Mouse (Mus musculus): ENCODE results near the gene Ccdc155. TPM values are rescaled to one million over a fixed set of nuclear protein-coding genes. Genes with fewer than 3 reads are reported as not detected.

Gene Ccdc155
- polyA plus RNA-seq, 1 experiment from 2014 or later = 0.90 TPM

DNA sequence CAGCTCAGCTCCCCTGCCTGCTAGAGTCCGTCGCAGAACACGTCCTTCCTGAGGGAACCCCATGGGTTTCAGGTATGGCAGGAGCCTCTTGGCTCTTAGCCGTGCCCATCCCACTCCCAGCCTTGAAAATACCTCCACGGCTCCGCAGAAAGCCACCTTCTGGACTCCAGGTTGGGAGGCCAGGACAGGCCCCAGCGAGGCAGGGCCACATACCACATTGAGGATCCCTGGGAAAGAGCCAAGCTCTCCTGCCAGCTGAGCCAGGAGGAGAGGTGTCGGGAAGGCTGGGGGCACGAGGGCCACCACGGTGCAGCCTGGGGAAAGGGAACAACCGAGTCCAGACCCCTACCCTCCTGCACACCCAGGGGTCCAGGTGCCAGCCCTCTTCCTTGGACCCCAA, 57.4 kb downstream of the Ccdc155 start:
- H3K9me3 ChIP-seq (ENCODE audit: control insufficient read depth, low read length) = no peaks in the 10 kb centered on the region
- H3K4me2 ChIP-seq (ENCODE audit: low read depth, low read length, severe bottlenecking) = no peak overlapping the region
- DNase-seq (ENCODE audit: low spot score) = no peak
- no peaks in the 10 kb centered on the region; the same call in 1 of the 2 replicates for H3K4me1 ChIP-seq (replicated peaks; ENCODE audit: control insufficient read depth, insufficient read depth, low read length)
- H3K27ac ChIP-seq (ENCODE audit: low read depth, low read length) = no peak overlapping the region
- no peaks in the 10 kb centered on the region for H3K27me3 ChIP-seq (ENCODE audit: control insufficient read depth, insufficient read depth, low read length)
- 96% methylated on average over 11 of the region's 11 CpGs for WGBS
- no peak overlapping the region for H3K4me3 ChIP-seq (ENCODE audit: low read depth, low read length)
- H3K9ac ChIP-seq (ENCODE audit: low read length) = no peak overlapping the region
- H3K36me3 ChIP-seq (ENCODE audit: control insufficient read depth, insufficient read depth, low read length) = no peaks in the 10 kb centered on the region; the same call in 1 of the 2 replicates
- no peak for ATAC-seq (replicated peaks; ENCODE audit: low FRiP score)

GRCm38 (mm10) chr7:45145460-45145859, 59.2 kb downstream of the Ccdc155 start:
- no peaks in the 10 kb centered on the region; the same call in 1 of the 2 replicates for H3K36me3 ChIP-seq (ENCODE audit: control insufficient read depth, insufficient read depth, low read length)
- H3K4me2 ChIP-seq (ENCODE audit: low read depth, low read length, severe bottlenecking) = no peak overlapping the region
- no peak overlapping the region for H3K27ac ChIP-seq (ENCODE audit: low read depth, low read length)
- H3K4me3 ChIP-seq (ENCODE audit: low read depth, low read length) = no peak overlapping the region
- 95% methylated on average over 8 of the region's 8 CpGs for WGBS
- DNase-seq (ENCODE audit: low spot score) = no peak
- no peaks in the 10 kb centered on the region for H3K4me1 ChIP-seq (replicated peaks; ENCODE audit: control insufficient read depth, insufficient read depth, low read length)
- H3K27me3 ChIP-seq (ENCODE audit: control insufficient read depth, insufficient read depth, low read length) = no peaks in the 10 kb centered on the region
- no peak overlapping the region for H3K9ac ChIP-seq (ENCODE audit: low read length)
- no peaks in the 10 kb centered on the region for H3K9me3 ChIP-seq (ENCODE audit: control insufficient read depth, low read length)
- ATAC-seq (replicated peaks; ENCODE audit: low FRiP score) = no peak

DNA sequence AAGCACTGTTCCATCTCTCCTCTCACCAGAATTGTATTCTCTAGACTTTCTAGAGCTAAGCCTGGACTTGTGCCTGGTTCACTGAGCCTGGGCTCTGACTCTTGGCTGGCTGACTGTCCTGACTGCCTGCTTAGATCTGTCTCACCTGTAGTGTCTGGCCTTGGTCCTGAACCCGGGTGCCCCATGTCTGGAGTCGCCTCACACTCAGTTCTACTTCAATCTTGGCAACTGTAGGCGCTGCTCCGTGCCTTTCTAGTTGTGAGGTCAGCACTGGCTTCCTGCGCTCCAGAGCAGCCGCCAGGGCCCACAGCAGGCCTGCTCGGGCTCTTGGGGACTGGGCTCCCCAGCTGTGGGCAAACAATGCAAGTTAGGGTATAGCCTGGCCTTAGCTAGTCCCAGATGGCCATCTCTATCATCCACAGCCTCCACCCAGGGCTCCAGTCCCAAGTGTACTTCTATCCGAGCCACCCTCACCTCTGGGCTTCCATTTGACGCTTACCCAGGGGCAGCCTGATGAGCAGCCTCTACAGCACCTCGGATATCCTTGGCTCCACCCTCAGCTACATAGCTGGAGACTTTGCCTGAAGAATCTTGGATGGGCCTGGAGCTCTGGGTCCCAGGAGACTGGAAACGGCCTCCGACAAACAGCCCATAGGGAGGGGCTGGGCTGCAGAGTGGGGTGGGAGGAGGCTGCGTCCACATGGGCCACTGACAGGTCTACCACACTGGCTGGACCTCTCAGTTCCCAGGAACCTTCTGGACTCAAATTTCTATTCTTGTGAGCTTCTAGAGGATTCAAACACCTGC, 60.1 kb downstream of the Ccdc155 start:
- Histone ChIP-seq H3K36me3 (ENCODE audit: control insufficient read depth, insufficient read depth, low read length) (no peaks in the 10 kb centered on the region; the same call in 1 of the 2 replicates), H3K4me2 (ENCODE audit: low read depth, low read length, severe bottlenecking) (no peak overlapping the region), H3K4me1 (replicated peaks; ENCODE audit: control insufficient read depth, insufficient read depth, low read length) (no peaks in the 10 kb centered on the region), H3K9ac (ENCODE audit: low read length) (no peak overlapping the region), H3K27ac (ENCODE audit: low read depth, low read length) (no peak overlapping the region), H3K27me3 (ENCODE audit: control insufficient read depth, insufficient read depth, low read length) (no peaks in the 10 kb centered on the region), H3K4me3 (ENCODE audit: low read depth, low read length) (no peak overlapping the region), H3K9me3 (ENCODE audit: control insufficient read depth, low read length) (no peaks in the 10 kb centered on the region)
- ATAC-seq (replicated peaks; ENCODE audit: low FRiP score) (no peak), DNase-seq (ENCODE audit: low spot score) (no peak)
- WGBS = 87% methylated on average over 13 of the region's 13 CpGs

GRCm38 (mm10) chr7:45141914-45142313, 62.8 kb downstream of the Ccdc155 start:
- Histone ChIP-seq H3K9ac (ENCODE audit: low read length) (no peak overlapping the region; the same call in 1 of the 2 replicates), H3K36me3 (ENCODE audit: control insufficient read depth, insufficient read depth, low read length) (no peaks in the 10 kb centered on the region; the same call in 1 of the 2 replicates), H3K27me3 (ENCODE audit: control insufficient read depth, insufficient read depth, low read length) (0 out of 2 replicates have a peak, but pooled peaks cover 2% of the 10 kb centered on the region), H3K27ac (ENCODE audit: low read depth, low read length) (no peak overlapping the region), H3K9me3 (ENCODE audit: control insufficient read depth, low read length) (no peaks in the 10 kb centered on the region), H3K4me1 (replicated peaks; ENCODE audit: control insufficient read depth, insufficient read depth, low read length) (no peaks in the 10 kb centered on the region), H3K4me3 (ENCODE audit: low read depth, low read length) (no peak overlapping the region), H3K4me2 (ENCODE audit: low read depth, low read length, severe bottlenecking) (no peak overlapping the region)
- ATAC-seq (replicated peaks; ENCODE audit: low FRiP score) = no peak
- no peak for DNase-seq (ENCODE audit: low spot score)
- WGBS = 89% methylated on average over 5 of the region's 5 CpGs

DNA sequence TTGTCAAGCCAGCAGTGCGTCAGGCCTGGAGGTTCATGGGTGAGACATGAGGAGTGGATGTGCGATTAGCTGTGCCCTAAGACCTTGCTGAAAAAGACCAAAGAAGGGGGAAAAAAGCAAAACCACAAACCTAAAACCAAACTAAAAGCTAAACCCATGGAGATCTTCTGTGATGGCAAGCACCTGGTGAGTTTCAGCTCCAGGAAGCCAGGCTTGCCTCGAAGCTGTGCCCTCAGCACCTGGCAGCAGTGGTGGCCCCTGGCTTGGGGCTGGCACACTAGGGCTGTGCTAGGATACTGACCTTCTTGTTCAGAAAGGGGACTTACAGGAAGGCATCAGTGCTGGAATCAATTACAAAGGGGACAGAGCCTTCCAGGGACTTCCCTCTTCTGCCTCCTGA, 63.4 kb downstream of the Ccdc155 start:
- H3K4me2 ChIP-seq (ENCODE audit: low read depth, low read length, severe bottlenecking) = no peak overlapping the region
- H3K9ac ChIP-seq (ENCODE audit: low read length) = no peak overlapping the region
- no peak for DNase-seq (ENCODE audit: low spot score)
- no peak for ATAC-seq (replicated peaks; ENCODE audit: low FRiP score)
- H3K9me3 ChIP-seq (ENCODE audit: control insufficient read depth, low read length) = no peaks in the 10 kb centered on the region
- 94% methylated on average over 3 of the region's 3 CpGs for WGBS
- H3K4me1 ChIP-seq (replicated peaks; ENCODE audit: control insufficient read depth, insufficient read depth, low read length) = peaks cover under 1% of the 10 kb centered on the region; the same call in 1 of the 2 replicates
- H3K27ac ChIP-seq (ENCODE audit: low read depth, low read length) = no peak overlapping the region
- 0 out of 2 replicates have a peak, but pooled peaks cover 2% of the 10 kb centered on the region for H3K27me3 ChIP-seq (ENCODE audit: control insufficient read depth, insufficient read depth, low read length)
- H3K36me3 ChIP-seq (ENCODE audit: control insufficient read depth, insufficient read depth, low read length) = no peaks in the 10 kb centered on the region; the same call in 1 of the 2 replicates
- no peak overlapping the region for H3K4me3 ChIP-seq (ENCODE audit: low read depth, low read length)

- Histone ChIP-seq H3K27ac (ENCODE audit: low read depth, low read length) (no peak overlapping the region), H3K4me3 (ENCODE audit: low read depth, low read length) (no peak overlapping the region), H3K27me3 (ENCODE audit: control insufficient read depth, insufficient read depth, low read length) (peaks cover 2% of the 10 kb centered on the region; the same call in 1 of the 2 replicates), H3K36me3 (ENCODE audit: control insufficient read depth, insufficient read depth, low read length) (no peaks in the 10 kb centered on the region), H3K4me1 (replicated peaks; ENCODE audit: control insufficient read depth, insufficient read depth, low read length) (peaks cover 4% of the 10 kb centered on the region; the same call in 1 of the 2 replicates), H3K9ac (ENCODE audit: low read length) (no peak overlapping the region), H3K4me2 (ENCODE audit: low read depth, low read length, severe bottlenecking) (no peak overlapping the region), H3K9me3 (ENCODE audit: control insufficient read depth, low read length) (no peaks in the 10 kb centered on the region)
- ATAC-seq (replicated peaks; ENCODE audit: low FRiP score) = no peak
- no peak for DNase-seq (ENCODE audit: low spot score)
- WGBS = 81% methylated on average over 8 of the region's 8 CpGs
Measured at GRCm38 (mm10) chr7:45139904-45140723, 64.6 kb downstream of the Ccdc155 start.

- DNase-seq (ENCODE audit: low spot score) = no peak
- H3K4me2 ChIP-seq (ENCODE audit: low read depth, low read length, severe bottlenecking) = no peak overlapping the region
- no peak overlapping the region for H3K9ac ChIP-seq (ENCODE audit: low read length)
- 79% methylated on average over 1 of the region's 1 CpGs for WGBS
- no peaks in the 10 kb centered on the region for H3K36me3 ChIP-seq (ENCODE audit: control insufficient read depth, insufficient read depth, low read length)
- no peaks in the 10 kb centered on the region for H3K9me3 ChIP-seq (ENCODE audit: control insufficient read depth, low read length)
- no peak overlapping the region for H3K27ac ChIP-seq (ENCODE audit: low read depth, low read length)
- H3K27me3 ChIP-seq (ENCODE audit: control insufficient read depth, insufficient read depth, low read length) = peaks cover 2% of the 10 kb centered on the region; the same call in 1 of the 2 replicates
- peaks cover 4% of the 10 kb centered on the region; the same call in 1 of the 2 replicates for H3K4me1 ChIP-seq (replicated peaks; ENCODE audit: control insufficient read depth, insufficient read depth, low read length)
- H3K4me3 ChIP-seq (ENCODE audit: low read depth, low read length) = no peak overlapping the region
- no peak for ATAC-seq (replicated peaks; ENCODE audit: low FRiP score)
Measured at GRCm38 (mm10) chr7:45138403-45138802, 66.3 kb downstream of the Ccdc155 start.

DNA sequence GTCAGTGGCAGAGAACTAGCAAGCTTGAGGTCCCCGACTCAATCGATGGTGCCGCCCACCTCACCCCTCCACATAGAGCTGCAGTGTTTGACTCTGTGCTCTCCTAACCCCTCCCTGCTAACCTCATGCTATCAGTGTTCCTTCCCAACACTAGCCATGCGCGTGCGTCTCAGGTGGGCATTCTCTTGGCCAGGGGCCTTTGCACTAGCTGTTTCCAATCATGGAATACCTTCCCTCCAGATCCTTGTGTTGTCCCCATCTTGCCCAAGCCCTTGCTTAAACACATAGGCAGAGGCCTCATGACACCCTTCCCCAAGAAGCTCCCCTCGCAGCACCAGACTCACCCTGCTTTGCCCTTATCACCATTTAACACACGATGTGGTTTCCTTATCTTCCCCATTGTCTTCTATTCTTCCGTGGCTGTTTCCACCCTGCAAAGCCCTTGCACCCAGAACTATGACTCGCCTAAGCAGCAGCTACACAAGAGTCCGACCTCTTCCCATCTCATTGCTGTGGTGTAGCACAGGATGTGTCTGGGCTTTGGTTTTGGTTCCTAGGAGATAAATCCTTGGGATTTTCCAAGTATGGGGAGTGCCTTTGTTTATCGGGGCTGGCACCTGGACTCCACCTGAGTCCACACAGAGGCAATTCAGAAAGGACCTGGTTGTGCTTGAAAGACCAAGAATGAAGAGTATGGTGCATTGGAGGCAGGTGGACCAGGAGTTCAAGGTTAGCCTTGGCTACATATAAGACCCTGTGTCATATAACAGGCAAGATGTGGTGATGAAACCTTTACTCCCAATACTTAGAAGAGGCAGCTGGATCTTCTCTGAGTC, 67.3 kb downstream of the Ccdc155 start:
- H3K27ac ChIP-seq (ENCODE audit: low read depth, low read length) = no peak overlapping the region
- no peak for ATAC-seq (replicated peaks; ENCODE audit: low FRiP score)
- DNase-seq (ENCODE audit: low spot score) = no peak
- no peak overlapping the region for H3K4me2 ChIP-seq (ENCODE audit: low read depth, low read length, severe bottlenecking)
- no peaks in the 10 kb centered on the region for H3K9me3 ChIP-seq (ENCODE audit: control insufficient read depth, low read length)
- H3K27me3 ChIP-seq (ENCODE audit: control insufficient read depth, insufficient read depth, low read length) = peaks cover 2% of the 10 kb centered on the region; the same call in 1 of the 2 replicates
- H3K4me1 ChIP-seq (replicated peaks; ENCODE audit: control insufficient read depth, insufficient read depth, low read length) = peaks cover 4% of the 10 kb centered on the region; the same call in 1 of the 2 replicates
- H3K36me3 ChIP-seq (ENCODE audit: control insufficient read depth, insufficient read depth, low read length) = no peaks in the 10 kb centered on the region
- no peak overlapping the region for H3K4me3 ChIP-seq (ENCODE audit: low read depth, low read length)
- no peak overlapping the region for H3K9ac ChIP-seq (ENCODE audit: low read length)
- WGBS = 83% methylated on average over 12 of the region's 12 CpGs
